26 mouse cellular contexts compared by ENCODE assay signal in the genomic region with DNA sequence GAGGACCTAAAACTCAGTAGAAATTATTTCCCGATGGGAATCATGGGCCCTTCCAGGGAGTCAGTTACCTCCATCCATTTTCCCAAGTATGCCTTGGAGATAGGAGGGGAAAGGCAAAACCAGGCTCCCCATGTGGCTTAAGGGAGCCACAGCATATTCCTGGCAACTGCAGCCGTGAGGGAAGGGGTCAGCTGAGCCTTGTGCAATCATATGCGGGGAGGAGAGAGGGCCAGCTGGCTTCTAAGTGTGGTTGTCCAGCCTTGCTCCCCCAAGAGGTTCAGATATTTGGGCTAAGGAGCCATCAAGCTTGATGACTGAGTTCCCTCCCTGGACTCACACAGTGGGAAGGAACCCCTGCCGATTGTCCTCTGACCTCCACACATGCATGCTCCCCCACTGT. TPM values are rescaled to one million over a fixed set of nuclear protein-coding genes. Genes with fewer than 3 reads are reported as not detected.
"Had no signal": no experiment of that assay in that cellular context is flagged by ENCODE, and none has a peak within 500 bp of the region (broad histone marks: within the 10 kb centered on the region; RNA-seq: fewer than 3 reads in every experiment).

No protein-coding gene starts in this region.

- H3K36me3 ChIP-seq: liver, embryonic 13.5 days; midbrain, embryonic 12.5 days; midbrain, embryonic 15.5 days; neural tube, embryonic 13.5 days; stomach, embryonic 15.5 days had no signal

- DNase-seq: kidney, adult 9 months; kidney, postnatal 14 days; layer of hippocampus, adult 9-11 months; layer of hippocampus, postnatal 36 days; liver, embryonic 13.5 days; lung, adult 2 months; retina, postnatal 1 day; right cerebral cortex, postnatal 25 days; spleen, adult 18-20 months; thymus, postnatal 25 days had no signal

- H3K27ac ChIP-seq: layer of hippocampus, adult 2 months; left cerebral cortex, adult 2 months; liver, embryonic 13.5 days; macrophage; midbrain, embryonic 12.5 days; midbrain, embryonic 15.5 days; neural tube, embryonic 13.5 days; stomach, embryonic 15.5 days had no signal

- H3K9me3 ChIP-seq: liver, embryonic 13.5 days; midbrain, embryonic 12.5 days; midbrain, embryonic 15.5 days; neural tube, embryonic 13.5 days; stomach, embryonic 15.5 days had no signal

- H3K4me3 ChIP-seq: layer of hippocampus, adult 2 months; left cerebral cortex, adult 2 months; liver, embryonic 13.5 days; midbrain, embryonic 12.5 days; midbrain, embryonic 15.5 days; neural tube, embryonic 13.5 days; stomach, embryonic 15.5 days had no signal

- H3K4me1 ChIP-seq: stomach, embryonic 15.5 days had no signal

- H3K27me3 ChIP-seq: midbrain, embryonic 15.5 days; stomach, embryonic 15.5 days had no signal

RNA-seq across cellular contexts. Expression of a gene that starts 5.4 kb away (rescaled TPM):
- total RNA-seq: liver, adult 2 months; megakaryocyte, adult 5-6 weeks; neutrophil, adult 5-6 weeks had no signal
- polyA plus RNA-seq: liver, adult 2 months; liver, embryonic 13.5 days; macrophage had no signal

RNA-seq across cellular contexts. Expression of a gene that starts 10.8 kb away (rescaled TPM):
- total RNA-seq: layer of hippocampus, adult 2 months; layer of hippocampus, postnatal 36 days; left cerebral cortex, adult 2 months; left cerebral cortex, postnatal 10 days; left cerebral cortex, postnatal 36 days; liver, adult 2 months; megakaryocyte, adult 5-6 weeks; neutrophil, adult 5-6 weeks had no signal
- polyA plus RNA-seq: kidney, embryonic 16.5 days; limb, embryonic 11.5 days; limb, embryonic 14.5 days; liver, adult 2 months; liver, embryonic 13.5 days; liver, embryonic 16.5 days; macrophage; midbrain, embryonic 12.5 days; midbrain, embryonic 15.5 days; neural tube, embryonic 13.5 days; stomach, embryonic 15.5 days had no signal
